Mouse (Mus musculus): ENCODE measurements at regions not wholly inside any gene's neighbourhood (a gene's known extent, or its start where the extent isn't known, plus 50 kb on each side); places are given as distances from the start of the nearest gene placed in this dataset.
A peak's percentile ranks its signal among the peaks of the same experiment; 100 is the strongest.
"Not testable (repeated sequence)": the region's sequence is repeated elsewhere in the genome, so short reads cannot be mapped to it uniquely, and the experiment has no call there.

DNA sequence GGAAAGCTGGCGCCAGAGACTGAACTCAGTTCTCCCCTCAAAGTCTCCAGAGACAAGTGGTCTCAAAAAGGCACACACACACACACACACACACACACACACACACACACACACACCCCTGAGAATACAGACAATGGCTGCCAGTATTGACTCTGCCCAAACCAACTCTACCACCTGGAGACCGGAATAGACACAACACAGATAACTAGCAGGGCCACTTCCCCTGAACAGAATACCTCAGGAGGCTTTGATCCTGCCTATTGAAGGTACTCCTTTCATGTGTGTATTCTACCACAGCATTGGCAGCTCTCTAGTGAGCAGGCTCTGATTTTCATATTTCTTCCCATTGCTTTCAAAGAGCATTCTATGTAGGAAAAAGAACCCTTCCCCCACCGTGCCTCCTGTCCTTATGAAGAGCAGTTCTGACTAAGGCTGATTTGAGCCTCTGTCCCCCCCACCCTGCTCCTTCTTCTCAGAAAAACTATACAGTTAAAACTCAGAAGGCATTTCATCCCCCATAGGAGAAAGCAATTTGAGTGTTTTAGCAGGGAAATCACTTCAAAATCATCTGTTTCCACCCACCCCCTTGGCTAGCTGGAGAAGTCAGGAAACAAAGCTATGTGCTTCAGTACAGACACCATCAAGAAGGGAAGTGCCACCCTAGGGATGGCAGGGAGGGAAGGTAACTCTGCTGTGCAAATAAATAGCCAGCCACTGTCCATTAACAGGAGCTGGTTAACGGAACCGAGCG, 230.0 kb upstream of the Gap43 start:
- no peak for ATAC-seq (replicated peaks; ENCODE audit: low read depth, poor library complexity, severe bottlenecking)

DNA sequence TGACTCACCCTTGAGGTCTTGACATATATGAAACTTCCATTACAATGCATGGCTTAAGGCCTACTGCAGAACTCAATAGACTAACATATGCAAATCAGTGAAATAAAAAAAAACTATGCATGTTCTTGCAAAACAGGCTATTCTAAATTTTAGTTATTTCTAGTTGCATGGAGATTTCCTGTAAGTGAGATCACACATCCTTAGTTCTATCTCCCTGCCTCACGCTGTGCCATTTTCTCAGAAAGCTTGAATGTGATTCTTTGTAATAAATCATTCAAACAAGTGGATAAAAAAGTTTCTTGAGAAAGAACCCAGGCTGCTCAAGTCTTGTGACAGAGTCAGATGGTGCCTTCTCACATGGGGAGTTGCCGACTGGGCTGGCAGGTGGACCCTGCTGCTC, 228.9 kb upstream of the Gap43 start:
- ATAC-seq (replicated peaks; ENCODE audit: low read depth, poor library complexity, severe bottlenecking): no peak

DNA sequence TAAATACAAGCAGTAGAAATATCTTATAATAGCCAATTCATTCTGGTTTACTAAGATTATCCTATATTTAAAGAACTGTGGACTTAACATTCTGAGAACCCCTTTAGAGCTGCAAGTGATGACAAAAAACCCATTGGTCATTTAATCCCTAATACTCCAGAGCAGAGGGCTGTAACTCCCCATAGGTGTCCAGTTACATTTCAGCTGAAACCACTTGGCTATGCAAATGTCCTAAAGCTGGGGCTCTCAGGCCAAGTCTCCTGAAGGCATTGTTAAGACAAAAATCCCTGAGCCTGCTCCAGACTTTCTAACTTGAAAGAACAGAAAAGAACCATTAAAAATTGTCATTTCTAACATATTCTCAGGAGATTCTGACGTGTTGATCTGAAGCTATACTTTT, 209.1 kb upstream of the Gap43 start:
- ATAC-seq (replicated peaks; ENCODE audit: low read depth, poor library complexity, severe bottlenecking): no peak

DNA sequence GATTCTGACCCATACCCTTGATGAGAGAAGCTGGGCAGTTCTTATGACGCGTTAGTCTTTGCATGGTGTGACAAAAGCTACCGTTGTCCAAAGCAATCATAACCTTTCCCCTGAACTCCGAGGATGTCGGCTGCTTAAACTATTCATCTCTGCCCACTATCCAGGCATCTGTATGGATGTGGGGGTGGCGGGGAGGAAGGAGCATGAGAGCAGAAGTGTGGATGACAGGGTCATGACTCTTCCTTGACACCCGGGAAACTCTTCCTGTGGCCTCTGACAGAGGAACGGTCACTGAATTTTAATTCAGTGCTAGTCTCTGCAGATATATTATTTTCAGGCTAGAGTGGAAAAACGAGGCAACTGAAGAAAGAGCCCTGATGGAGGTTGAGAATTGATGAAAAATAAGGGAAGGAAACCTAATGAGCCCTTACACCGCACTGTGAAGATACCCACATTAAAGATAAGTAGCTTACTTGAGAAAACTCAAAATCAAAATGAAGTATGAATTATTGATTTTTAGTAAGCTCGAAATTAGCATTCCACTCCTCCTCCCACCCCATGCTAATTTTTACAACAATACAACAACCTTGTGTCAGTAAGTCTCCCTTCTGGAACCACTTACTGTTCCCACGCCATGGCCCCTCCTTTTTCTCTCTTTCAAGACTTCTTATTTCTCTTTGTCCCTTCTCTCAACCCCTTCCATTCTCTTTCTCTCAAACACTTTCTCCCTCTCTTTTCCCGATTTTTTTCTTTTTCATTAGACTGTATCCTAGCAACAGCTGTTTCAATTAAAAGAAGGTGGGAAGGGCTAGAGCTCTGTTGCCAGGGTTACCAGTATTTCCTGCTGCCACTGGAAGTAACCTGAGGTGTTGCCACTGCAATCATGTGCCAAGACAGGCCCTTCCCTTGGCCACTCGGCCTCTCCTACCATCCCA, 206.0 kb upstream of the Gap43 start:
- ATAC-seq (replicated peaks; ENCODE audit: low read depth, poor library complexity, severe bottlenecking): no peak

DNA sequence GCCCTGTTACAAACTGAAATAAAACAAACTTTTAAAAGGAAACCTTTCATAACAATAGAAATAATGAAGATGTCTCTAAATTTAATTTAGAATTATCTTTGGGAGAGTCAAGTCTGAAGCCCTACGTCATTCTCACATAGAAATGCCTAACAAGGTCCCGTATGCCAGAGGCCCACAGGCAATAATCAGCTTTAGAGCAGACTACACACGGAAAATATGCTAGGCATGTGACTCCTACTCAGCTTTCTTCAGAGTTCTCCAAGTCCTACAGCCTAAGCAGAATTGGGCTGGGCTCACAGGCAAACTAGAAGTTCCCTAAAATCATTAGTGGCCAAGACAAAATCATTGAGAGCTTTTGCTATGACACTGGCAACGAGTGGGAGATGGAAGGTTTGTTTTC, 176.9 kb upstream of the Gap43 start:
- no peak for ATAC-seq (replicated peaks; ENCODE audit: low read depth, poor library complexity, severe bottlenecking)

DNA sequence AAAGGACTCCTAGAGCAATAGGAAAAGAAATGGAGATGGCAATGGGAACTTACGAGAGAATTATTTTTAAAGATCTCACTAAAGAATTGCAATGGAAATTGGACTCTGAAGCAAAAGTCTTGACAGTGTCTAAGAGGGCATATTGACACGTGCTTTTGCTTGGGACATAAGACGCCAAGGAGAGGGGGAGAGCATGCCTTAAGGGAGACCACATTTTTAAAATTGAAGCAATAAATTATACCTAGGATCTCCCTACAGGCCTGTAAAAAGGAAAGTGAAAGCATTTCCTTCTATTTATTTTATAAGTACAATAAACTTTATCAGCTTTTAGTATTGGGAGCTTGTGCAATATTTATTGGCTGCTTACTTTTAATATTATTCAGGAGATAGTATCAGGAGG, 175.5 kb upstream of the Gap43 start:
- ATAC-seq (replicated peaks; ENCODE audit: low read depth, poor library complexity, severe bottlenecking): no peak

DNA sequence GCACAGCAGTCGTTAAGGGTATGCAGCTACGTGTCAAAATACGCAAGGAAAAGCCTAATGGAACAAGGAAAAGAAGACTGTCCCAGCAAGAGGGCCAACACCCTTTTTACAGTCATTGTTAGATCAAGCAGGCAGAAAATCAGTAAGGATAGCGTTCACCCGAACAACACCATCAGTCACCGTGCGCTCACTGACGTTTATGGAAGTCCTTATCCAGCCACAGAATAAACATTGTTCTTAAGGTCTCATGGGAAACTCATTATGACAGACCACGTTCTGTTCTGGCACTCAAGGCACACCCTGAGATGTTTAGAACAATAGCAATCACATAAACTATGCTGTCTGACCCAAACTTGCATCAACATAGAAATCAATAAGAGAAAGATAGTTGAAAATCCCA, 164.7 kb upstream of the Gap43 start:
- no peak for ATAC-seq (replicated peaks; ENCODE audit: low read depth, poor library complexity, severe bottlenecking)

DNA sequence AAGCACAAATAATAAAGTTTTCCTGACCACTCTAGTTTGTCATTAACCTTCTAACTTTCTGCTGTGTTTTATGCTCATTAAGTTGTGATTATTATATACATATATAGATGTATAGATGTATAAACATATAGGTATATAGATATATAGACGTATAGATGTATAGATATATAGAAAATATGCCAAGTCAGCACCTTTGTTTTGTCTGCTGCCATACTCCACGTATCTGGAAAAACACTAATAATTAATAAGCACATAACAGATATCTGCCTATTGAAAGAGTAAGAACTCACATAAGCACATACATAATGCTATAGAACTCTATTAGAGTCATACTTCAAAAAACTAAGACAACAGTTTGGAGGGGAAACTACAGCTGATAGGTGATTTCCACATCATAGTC, 161.3 kb upstream of the Gap43 start:
- no peak for ATAC-seq (replicated peaks; ENCODE audit: low read depth, poor library complexity, severe bottlenecking)

DNA sequence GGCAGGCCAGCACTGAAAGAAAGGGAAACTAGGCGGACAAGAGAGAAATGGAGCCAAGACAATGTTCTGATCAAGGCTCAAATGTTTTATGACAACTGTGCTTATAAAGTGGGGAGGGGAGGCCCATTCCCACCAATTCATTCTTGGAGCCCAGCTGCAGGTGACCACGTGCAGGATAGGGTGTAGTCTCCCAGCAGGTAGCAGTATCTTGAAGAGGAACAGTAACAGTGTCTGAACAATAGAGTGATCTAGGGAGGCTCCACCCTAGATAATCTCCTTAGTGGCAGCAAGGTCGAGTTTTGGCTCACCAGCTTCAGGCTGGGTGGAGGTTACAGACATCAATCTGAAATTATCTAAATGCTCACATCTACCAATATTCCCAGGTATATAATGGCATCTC, 160.7 kb upstream of the Gap43 start:
- ATAC-seq (replicated peaks; ENCODE audit: low read depth, poor library complexity, severe bottlenecking): not testable (repeated sequence)

DNA sequence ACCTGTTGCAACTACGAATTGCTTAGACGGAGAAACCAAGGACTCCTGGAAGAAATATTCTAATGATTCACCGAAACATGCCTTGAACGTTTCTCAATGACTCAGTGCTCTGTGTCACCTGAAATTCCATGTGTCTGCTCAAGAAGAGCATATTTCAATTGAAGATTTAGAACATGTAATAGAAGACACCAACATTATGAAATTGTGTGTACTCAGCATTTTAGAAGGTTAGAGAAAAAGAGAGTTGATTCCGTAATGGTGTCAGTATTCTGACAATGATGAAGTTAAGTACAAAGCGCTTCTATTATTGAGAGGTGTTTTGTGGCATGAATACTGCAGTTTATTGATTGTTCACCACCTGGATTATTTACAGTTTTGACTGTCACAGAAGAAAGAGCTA, 159.1 kb upstream of the Gap43 start:
- ATAC-seq (replicated peaks; ENCODE audit: low read depth, poor library complexity, severe bottlenecking): no peak

DNA sequence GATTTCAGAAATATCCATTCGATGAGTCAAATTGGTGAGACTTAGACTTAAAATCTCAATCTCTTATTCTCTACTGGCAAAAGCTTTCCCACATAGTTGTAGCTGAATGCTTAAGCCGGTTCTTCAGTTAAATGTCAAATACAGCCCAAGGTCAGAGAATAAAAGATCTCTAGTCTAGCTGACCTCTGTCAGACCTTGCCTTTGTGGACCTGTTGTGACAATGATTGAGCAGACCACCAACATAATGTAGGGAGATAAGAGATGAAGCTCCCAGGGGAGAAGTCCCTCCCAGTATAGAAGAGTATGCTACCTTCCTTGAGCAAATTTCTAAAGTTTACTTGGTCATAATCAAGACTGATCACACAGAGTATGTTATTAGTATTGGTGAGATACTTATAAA, 157.9 kb upstream of the Gap43 start:
- no peak for ATAC-seq (replicated peaks; ENCODE audit: low read depth, poor library complexity, severe bottlenecking)

DNA sequence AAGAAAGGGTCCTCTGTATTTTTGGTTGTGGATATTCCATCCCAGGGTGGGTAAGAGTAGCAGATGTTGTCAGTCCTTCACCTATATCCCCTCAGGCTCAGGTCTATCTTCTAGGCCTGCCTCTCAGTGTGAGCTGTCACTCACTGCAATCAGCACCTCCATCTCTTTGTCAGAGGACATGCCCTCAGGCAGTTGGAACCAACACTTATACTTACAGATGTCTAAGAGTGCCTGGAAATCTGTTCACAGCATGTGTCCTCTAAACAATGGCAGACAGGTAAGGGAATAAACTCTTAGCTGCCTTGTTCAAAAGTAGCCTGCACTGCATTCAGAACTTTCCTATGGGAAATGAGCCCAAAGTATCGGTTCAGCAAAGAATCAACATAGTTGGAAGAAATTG, 153.1 kb upstream of the Gap43 start:
- no peak for ATAC-seq (replicated peaks; ENCODE audit: low read depth, poor library complexity, severe bottlenecking)

DNA sequence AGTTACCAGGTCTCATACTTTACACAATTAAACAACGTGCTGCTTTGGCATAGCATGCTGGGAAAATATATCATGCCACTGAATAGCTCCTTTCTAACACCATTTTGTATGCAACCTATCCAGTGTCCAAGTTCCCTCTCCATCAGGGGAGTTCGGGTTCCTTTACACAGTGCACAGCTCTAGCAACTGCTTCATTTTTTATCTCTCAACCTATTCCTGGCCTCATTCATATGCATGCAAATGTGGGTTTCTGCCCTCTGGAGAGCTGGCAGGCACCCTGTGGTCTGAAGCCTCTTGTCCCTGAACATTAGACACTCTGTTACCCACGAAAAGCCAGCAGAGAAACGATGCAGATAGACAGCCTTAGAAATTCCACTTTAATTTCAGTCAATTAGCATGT, 148.3 kb upstream of the Gap43 start:
- no peak for ATAC-seq (replicated peaks; ENCODE audit: low read depth, poor library complexity, severe bottlenecking)

DNA sequence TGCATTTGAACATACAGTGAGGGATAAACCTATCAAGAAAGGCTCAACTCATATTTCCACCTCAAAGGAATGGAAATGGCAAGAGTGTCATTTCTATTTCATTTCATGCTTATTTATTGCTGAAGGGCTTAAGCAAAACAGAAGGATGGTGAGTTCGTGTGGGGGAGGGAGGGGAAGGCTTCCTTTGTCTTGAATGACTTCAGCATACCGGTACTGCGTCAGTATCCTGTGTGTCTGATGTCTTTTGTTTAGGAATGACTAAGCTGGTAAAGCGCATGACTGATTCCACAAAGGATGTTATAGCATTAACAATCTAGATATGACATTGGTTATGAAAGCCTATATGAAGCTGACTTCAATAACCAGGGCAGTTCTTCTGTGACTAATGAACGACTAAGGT, 139.5 kb upstream of the Gap43 start:
- ATAC-seq (replicated peaks; ENCODE audit: low read depth, poor library complexity, severe bottlenecking): no peak

DNA sequence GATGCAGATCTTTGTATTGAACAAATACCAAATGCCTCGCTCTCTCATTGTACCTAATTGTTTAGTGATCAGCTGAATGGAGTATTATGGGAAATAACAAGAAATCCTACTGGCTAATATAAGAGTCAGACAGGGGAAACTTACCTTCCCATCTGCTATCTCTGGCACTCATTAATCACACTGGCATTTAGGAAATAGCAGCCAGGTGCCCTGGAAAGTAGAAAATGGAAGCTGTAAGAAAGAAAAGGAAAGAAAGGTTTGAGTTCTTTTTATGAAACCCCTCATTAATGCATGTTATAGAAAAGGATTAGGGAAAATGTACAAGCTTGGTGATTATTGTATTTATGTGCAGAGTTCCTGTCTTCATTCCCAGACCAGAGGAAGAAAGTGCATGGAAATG, 126.5 kb upstream of the Gap43 start:
- no peak for ATAC-seq (replicated peaks; ENCODE audit: low read depth, poor library complexity, severe bottlenecking)

DNA sequence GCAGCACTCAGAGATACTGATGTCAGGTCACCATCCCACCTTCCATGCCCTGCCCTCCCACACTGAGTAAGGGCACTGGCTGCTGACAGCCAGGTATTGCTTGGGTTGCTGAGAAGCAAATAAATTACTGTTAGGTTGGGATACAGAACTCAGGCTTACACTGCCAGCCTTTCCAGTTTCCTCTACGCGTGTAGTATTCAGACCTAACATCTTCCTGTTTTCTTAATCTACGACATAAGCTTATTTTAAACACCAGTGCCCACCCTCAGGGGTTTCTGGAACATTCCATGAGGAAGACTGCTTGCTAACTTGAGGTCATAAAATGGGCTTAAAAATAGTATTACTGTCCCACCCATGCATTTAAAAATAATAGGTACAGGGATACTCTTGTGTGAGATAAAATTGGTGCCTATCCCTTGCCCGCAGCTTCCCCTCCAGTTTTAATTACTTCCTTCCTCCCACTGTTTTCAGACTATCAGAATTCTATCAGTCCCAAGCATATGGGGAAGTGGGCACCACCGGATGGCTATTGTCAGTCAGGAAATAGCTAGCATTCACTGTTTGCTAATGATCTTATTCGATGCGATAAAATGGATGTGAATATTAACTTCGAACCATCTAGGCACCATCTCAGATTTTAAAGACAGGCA, 116.0 kb upstream of the Gap43 start:
- peak; percentile 94 for ATAC-seq (replicated peaks; ENCODE audit: low read depth, poor library complexity, severe bottlenecking)

DNA sequence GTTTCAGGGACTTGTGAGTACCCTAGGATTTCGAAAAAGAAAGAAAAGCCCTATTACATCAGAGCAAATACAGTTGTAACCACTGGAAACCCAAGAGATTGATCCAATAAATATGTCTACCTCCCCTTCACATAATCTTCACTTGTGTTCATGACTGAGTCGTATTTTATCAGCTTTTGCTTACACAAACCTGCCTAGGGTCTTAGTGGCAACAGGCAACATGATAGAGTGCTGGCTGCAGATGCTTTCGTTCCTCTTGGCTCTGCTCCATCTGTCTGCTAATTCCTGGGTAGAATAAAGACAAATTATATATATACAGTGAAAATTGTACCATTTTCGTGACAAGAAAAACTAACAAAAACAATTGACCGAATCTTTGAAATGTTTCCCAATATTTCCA, 112.9 kb upstream of the Gap43 start:
- ATAC-seq (replicated peaks; ENCODE audit: low read depth, poor library complexity, severe bottlenecking): no peak

DNA sequence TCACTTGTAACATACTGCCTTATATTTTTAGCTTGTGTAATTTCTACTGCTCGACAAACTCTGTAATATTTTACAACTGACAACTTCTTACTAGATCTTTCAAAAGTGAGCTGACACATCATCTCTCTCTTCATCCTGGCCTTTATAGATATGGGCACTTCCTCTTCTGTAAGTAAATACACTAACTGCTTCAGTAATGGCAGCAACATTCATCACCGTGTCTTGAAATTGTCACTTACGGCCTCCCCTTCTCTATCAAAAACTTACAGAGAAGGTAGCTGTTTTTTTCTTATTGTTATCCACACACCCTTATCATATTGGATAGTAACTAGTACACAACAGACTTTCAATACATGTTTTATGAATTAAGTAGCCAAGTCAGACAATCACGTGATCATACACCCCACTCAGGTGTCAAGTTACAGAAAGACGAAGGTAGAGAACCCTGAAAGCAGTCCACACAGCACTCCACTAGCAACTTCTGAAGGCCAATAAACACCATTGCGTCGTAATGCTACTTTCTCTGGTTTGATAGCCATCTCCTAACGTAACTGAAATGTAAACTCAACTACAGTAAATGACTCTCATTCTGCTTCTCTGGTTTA, 109.5 kb upstream of the Gap43 start:
- peak; percentile 67; the same call in 1 of the 2 replicates for ATAC-seq (replicated peaks; ENCODE audit: low read depth, poor library complexity, severe bottlenecking)

DNA sequence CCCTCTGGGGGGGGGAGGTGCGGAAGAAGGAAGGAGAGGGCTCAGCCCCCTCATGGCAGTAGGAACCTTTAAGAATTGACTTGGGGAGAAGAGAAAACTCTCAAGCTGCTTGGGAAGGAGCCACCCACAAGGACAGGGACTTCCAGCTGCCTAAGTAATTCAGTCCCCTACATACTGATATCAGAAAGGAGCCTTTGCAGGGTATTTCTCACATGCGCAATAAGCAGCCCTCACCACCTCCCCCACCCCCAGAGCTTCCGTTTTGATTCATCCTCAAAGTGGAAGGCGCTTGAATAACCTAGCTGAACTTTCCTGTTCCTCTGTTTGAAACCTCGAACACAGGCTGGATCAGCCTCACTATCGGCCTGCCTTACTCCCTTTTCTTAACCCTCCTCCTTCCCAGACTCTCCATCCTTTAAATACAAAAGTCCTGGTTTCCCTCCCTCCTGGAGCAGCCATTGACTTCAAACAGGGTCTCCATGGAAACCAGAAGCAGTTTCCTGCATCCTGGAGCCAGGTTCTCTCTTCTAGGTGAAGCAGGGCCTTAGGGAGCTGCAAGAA, 104.5 kb upstream of the Gap43 start:
- ATAC-seq (replicated peaks; ENCODE audit: low read depth, poor library complexity, severe bottlenecking): 0 out of 2 replicates have a peak, but pooled peaks have one; percentile 15

DNA sequence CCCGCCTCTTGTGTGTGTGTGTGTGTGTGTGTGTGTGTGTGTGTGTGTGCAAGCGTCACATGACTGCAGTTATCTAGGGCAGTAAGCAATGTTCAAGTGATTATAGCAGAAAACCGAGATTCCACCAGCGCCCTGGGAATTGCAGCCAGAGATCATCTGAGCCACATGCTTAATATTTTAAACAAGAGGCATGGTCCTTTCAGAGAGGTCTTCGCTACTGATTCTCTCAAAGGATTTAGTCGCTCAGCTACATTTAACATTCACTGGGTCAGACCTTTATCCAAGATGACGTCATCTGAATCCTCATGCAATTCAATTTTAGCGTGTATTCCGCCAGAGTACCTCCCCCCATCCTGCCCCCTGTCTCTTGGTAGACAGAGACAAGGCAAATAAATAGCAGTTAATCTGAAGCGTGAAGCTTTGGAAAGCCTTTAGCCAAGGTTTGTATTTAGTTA, 104.0 kb upstream of the Gap43 start:
- ATAC-seq (replicated peaks; ENCODE audit: low read depth, poor library complexity, severe bottlenecking): no peak

Measured in common myeloid progenitor, adult 5-6 weeks (primary cell).